Comparison of ENCODE assay signal across 16 mouse cellular contexts in genomic region chr15:98940816-98941215, GRCm38 (mm10). TPM values are rescaled to one million over a fixed set of nuclear protein-coding genes. Genes with fewer than 3 reads are reported as not detected.
DNase-seq lines count a peak whose midpoint lies in the region; ATAC-seq and TF ChIP-seq lines count a peak whose summit lies in the region.
"Had no signal": no experiment of that assay in that cellular context is flagged by ENCODE, and none has a peak within 500 bp of the region (broad histone marks: within the 10 kb centered on the region; RNA-seq: fewer than 3 reads in every experiment).

No protein-coding gene starts in this region.

- in situ Hi-C loops in Patski (cut with MboI; ENCODE audit: low pct_unique_long_range_greater_than_20kb), result loop anchor here (5.0 kb wide), 1 partner anchor 51 kb away; no protein-coding TSS in a partner anchor

- H3K9ac ChIP-seq in hindbrain, embryonic 16.5 days (ENCODE audit: low read depth, low read length), result no peak overlapping the region; the same call in 1 of the 2 replicates
- no peak overlapping the region for H3K9ac ChIP-seq in hindbrain, embryonic 12.5 days
- H3K9ac ChIP-seq in forebrain, embryonic 13.5 days, result peak overlapping the region; percentile 40; the same call in 1 of the 2 replicates
- H3K9ac ChIP-seq: heart, embryonic 13.5 days; kidney, embryonic 15.5 days; liver, embryonic 15.5 days had no signal

- peaks cover 2% of the 10 kb centered on the region for H3K4me1 ChIP-seq in hindbrain, embryonic 16.5 days (ENCODE audit: control insufficient read depth, insufficient read depth, low read depth, low read length)
- H3K4me1 ChIP-seq in hindbrain, embryonic 12.5 days, result peaks cover 2% of the 10 kb centered on the region
- H3K4me1 ChIP-seq in forebrain, embryonic 13.5 days, result peaks cover 6% of the 10 kb centered on the region
- H3K4me1 ChIP-seq in thymus, adult 2 months (replicated peaks; ENCODE audit: control insufficient read depth, insufficient read depth, low read length), result peaks cover 7% of the 10 kb centered on the region

- CTCF ChIA-PET in Patski (lab: Charles Lee), result interaction anchor here (1.0 to 3.6 kb wide), 3 partner anchors 13 to 52 kb away, joined by 4 to 13 read pairs (median 5); partner anchors contain the start of genes Gm49450 and Tuba1a

- no peaks in the 10 kb centered on the region for H3K36me3 ChIP-seq in hindbrain, embryonic 16.5 days (ENCODE audit: control insufficient read depth, insufficient read depth, low read length)
- no peaks in the 10 kb centered on the region for H3K36me3 ChIP-seq in hindbrain, embryonic 12.5 days
- H3K36me3 ChIP-seq in forebrain, embryonic 13.5 days (ENCODE audit: poor library complexity, severe bottlenecking), result peaks cover 7% of the 10 kb centered on the region; the same call in 1 of the 2 replicates
- no peaks in the 10 kb centered on the region for H3K36me3 ChIP-seq in thymus, adult 2 months (ENCODE audit: control insufficient read depth, insufficient read depth, low read length)
- H3K36me3 ChIP-seq: heart, embryonic 13.5 days; kidney, embryonic 15.5 days; liver, embryonic 15.5 days had no signal

- H3K9me3 ChIP-seq in hindbrain, embryonic 16.5 days (ENCODE audit: control insufficient read depth, low read length), result no peaks in the 10 kb centered on the region
- no peaks in the 10 kb centered on the region for H3K9me3 ChIP-seq in hindbrain, embryonic 12.5 days (replicated peaks)
- H3K9me3 ChIP-seq in forebrain, embryonic 13.5 days (replicated peaks), result no peaks in the 10 kb centered on the region
- H3K9me3 ChIP-seq: heart, embryonic 13.5 days; kidney, embryonic 15.5 days; liver, embryonic 15.5 days had no signal

- WGBS in hindbrain, embryonic 16.5 days, result 51% methylated on average over 10 of the region's 10 CpGs
- 67% methylated on average over 10 of the region's 10 CpGs for WGBS in hindbrain, embryonic 12.5 days
- 56% methylated on average over 10 of the region's 10 CpGs for WGBS in forebrain, embryonic 13.5 days
- WGBS in thymus, adult 2 months, result 91% methylated on average over 10 of the region's 10 CpGs

- no peaks in the 10 kb centered on the region for H3K27me3 ChIP-seq in hindbrain, embryonic 16.5 days (replicated peaks; ENCODE audit: control insufficient read depth, insufficient read depth, low read length)
- no peaks in the 10 kb centered on the region for H3K27me3 ChIP-seq in hindbrain, embryonic 12.5 days
- no peaks in the 10 kb centered on the region for H3K27me3 ChIP-seq in Patski
- no peaks in the 10 kb centered on the region for H3K27me3 ChIP-seq in forebrain, embryonic 13.5 days
- H3K27me3 ChIP-seq in thymus, adult 2 months (ENCODE audit: control insufficient read depth, insufficient read depth, low read length), result no peaks in the 10 kb centered on the region
- H3K27me3 ChIP-seq: CH12.LX; heart, embryonic 13.5 days; kidney, embryonic 15.5 days; liver, embryonic 15.5 days had no signal

- no peak for TF ChIP-seq POLR2A in thymus, adult 2 months (IDR thresholded peaks at IDR 0.05; ENCODE audit: control insufficient read depth, extremely low read depth, insufficient read depth, low read length, poor library complexity)

- H3K27ac ChIP-seq in hindbrain, embryonic 16.5 days (ENCODE audit: low read depth, low read length), result 0 out of 2 replicates have a peak overlapping the region, but pooled peaks have one; percentile 20
- no peak overlapping the region for H3K27ac ChIP-seq in hindbrain, embryonic 12.5 days
- peak overlapping the region; percentile 40; the same call in 1 of the 2 replicates for H3K27ac ChIP-seq in forebrain, embryonic 13.5 days
- H3K27ac ChIP-seq in thymus, adult 2 months (ENCODE audit: control insufficient read depth, insufficient read depth, low read length), result no peak overlapping the region
- H3K27ac ChIP-seq: heart, embryonic 13.5 days; kidney, embryonic 15.5 days; liver, embryonic 15.5 days had no signal

- no peak for TF ChIP-seq CTCF in Patski (IDR thresholded peaks at IDR 0.05)
- TF ChIP-seq CTCF in thymus, adult 2 months (IDR thresholded peaks at IDR 0.05; ENCODE audit: borderline replicate concordance, control insufficient read depth, extremely low read depth, insufficient read depth, low read length, poor library complexity), result no peak

- POLR2A ChIA-PET in Patski (lab: Charles Lee), result interaction anchor here (0.8 kb wide), 1 partner anchor 53 kb away, joined by 3 read pairs; no protein-coding TSS in a partner anchor

- peak; percentile 68 for DNase-seq in Patski (ENCODE audit: low read depth, low spot score)
- DNase-seq in brain, adult 2 months (ENCODE audit: low read depth, low spot score), result peak; percentile 78
- DNase-seq in layer of hippocampus, adult 8-10 months (ENCODE audit: low spot score in 2 of 2), result no peak
- no peak for DNase-seq in thymus, postnatal 10 days (ENCODE audit: low spot score in 2 of 2)
- DNase-seq in thymus, adult 2 months, result no peak
- DNase-seq: gastrocnemius, postnatal 25 days; right cerebral cortex, postnatal 4 days had no signal

- H3K4me2 ChIP-seq in hindbrain, embryonic 16.5 days (ENCODE audit: low read length), result no peak overlapping the region
- H3K4me2 ChIP-seq in hindbrain, embryonic 12.5 days (replicated peaks), result no peak overlapping the region
- H3K4me2 ChIP-seq in forebrain, embryonic 13.5 days, result no peak overlapping the region
- H3K4me2 ChIP-seq: heart, embryonic 13.5 days; kidney, embryonic 15.5 days; liver, embryonic 15.5 days had no signal

- 0 out of 2 replicates have a peak, but pooled peaks have one; percentile 50 for ATAC-seq in hindbrain, embryonic 16.5 days
- no peak for ATAC-seq in hindbrain, embryonic 12.5 days (ENCODE audit: low FRiP score)
- peak; percentile 61 for ATAC-seq in Patski
- no peak for ATAC-seq in forebrain, embryonic 13.5 days

- H3K4me3 ChIP-seq in hindbrain, embryonic 16.5 days (ENCODE audit: low read length), result no peak overlapping the region
- H3K4me3 ChIP-seq in hindbrain, embryonic 12.5 days, result no peak overlapping the region
- H3K4me3 ChIP-seq in forebrain, embryonic 13.5 days, result no peak overlapping the region
- H3K4me3 ChIP-seq in thymus, adult 2 months (ENCODE audit: control insufficient read depth, insufficient read depth, low read length), result no peak overlapping the region
- H3K4me3 ChIP-seq: heart, embryonic 13.5 days; kidney, embryonic 15.5 days; liver, embryonic 15.5 days had no signal

RNA-seq across cellular contexts. Expression of gene Tuba1b, which starts 6.5 kb away (rescaled TPM):
- 1,672 and 1,683 TPM in 2 replicates for polyA plus RNA-seq in hindbrain, embryonic 16.5 days (2015; fragmentation: Nextera tagmentation; extraction: Ambion mirVana)
- 1,219 and 1,243 TPM in 2 replicates for polyA plus RNA-seq in hindbrain, embryonic 12.5 days (2016; fragmentation: Nextera tagmentation; extraction: Ambion mirVana)
- 921 TPM for polyA plus RNA-seq in Patski (2021)
- 1,607 and 1,715 TPM in 2 replicates for polyA plus RNA-seq in forebrain, embryonic 13.5 days (2015; fragmentation: Nextera tagmentation; extraction: Ambion mirVana)
- total RNA-seq in layer of hippocampus, adult 8-10 months (2022), result 100 to 1,000 TPM; 488 to 526 (median 515) TPM
- polyA plus RNA-seq in thymus, adult 2 months (2012; rRNA removed), result 3,866 and 5,106 TPM in 2 replicates

RNA-seq across cellular contexts. Expression of gene Gm49450, which starts 12.5 kb away (rescaled TPM):
- not detected in 2 replicates for polyA plus RNA-seq in hindbrain, embryonic 16.5 days (2015; fragmentation: Nextera tagmentation; extraction: Ambion mirVana)
- not detected in 2 replicates for polyA plus RNA-seq in hindbrain, embryonic 12.5 days (2016; fragmentation: Nextera tagmentation; extraction: Ambion mirVana)
- not detected for polyA plus RNA-seq in Patski (2021)
- polyA plus RNA-seq in forebrain, embryonic 13.5 days (2015; fragmentation: Nextera tagmentation; extraction: Ambion mirVana), result not detected in 2 replicates
- not detected for total RNA-seq in layer of hippocampus, adult 8-10 months (2022)
- polyA plus RNA-seq in thymus, adult 2 months (2012; rRNA removed), result 82.1 and 153 TPM in 2 replicates
- total RNA-seq: gastrocnemius, postnatal 25 days had no signal
- polyA plus RNA-seq: heart, embryonic 13.5 days; kidney, embryonic 15.5 days; limb, embryonic 11.5 days; liver, embryonic 15.5 days; stomach, embryonic 14.5 days had no signal

RNA-seq across cellular contexts. Expression of gene Tuba1a, which starts 12.7 kb away (rescaled TPM):
- 15,480 and 15,543 TPM in 2 replicates for polyA plus RNA-seq in hindbrain, embryonic 16.5 days (2015; fragmentation: Nextera tagmentation; extraction: Ambion mirVana)
- 9,547 and 9,692 TPM in 2 replicates for polyA plus RNA-seq in hindbrain, embryonic 12.5 days (2016; fragmentation: Nextera tagmentation; extraction: Ambion mirVana)
- polyA plus RNA-seq in Patski (2021), result 414 TPM
- 10,586 and 11,102 TPM in 2 replicates for polyA plus RNA-seq in forebrain, embryonic 13.5 days (2015; fragmentation: Nextera tagmentation; extraction: Ambion mirVana)
- 100 to 1,000 TPM; 800 to 882 (median 860) TPM for total RNA-seq in layer of hippocampus, adult 8-10 months (2022)
- polyA plus RNA-seq in thymus, adult 2 months (2012; rRNA removed), result 373 and 432 TPM in 2 replicates

RNA-seq across cellular contexts. Expression of gene Lmbr1l, which starts 22.8 kb away (rescaled TPM):
- 25.9 and 27.0 TPM in 2 replicates for polyA plus RNA-seq in hindbrain, embryonic 16.5 days (2015; fragmentation: Nextera tagmentation; extraction: Ambion mirVana)
- 38.4 and 39.2 TPM in 2 replicates for polyA plus RNA-seq in hindbrain, embryonic 12.5 days (2016; fragmentation: Nextera tagmentation; extraction: Ambion mirVana)
- 26.9 TPM for polyA plus RNA-seq in Patski (2021)
- polyA plus RNA-seq in forebrain, embryonic 13.5 days (2015; fragmentation: Nextera tagmentation; extraction: Ambion mirVana), result 39.8 and 47.1 TPM in 2 replicates
- 10 to 100 TPM; 17.9 to 21.8 (median 19.6) TPM for total RNA-seq in layer of hippocampus, adult 8-10 months (2022)
- 390 and 404 TPM in 2 replicates for polyA plus RNA-seq in thymus, adult 2 months (2012; rRNA removed)

RNA-seq across cellular contexts. Expression of gene Dhh, which starts 42.5 kb away (rescaled TPM):
- 1.3 and 2.1 TPM in 2 replicates for polyA plus RNA-seq in hindbrain, embryonic 16.5 days (2015; fragmentation: Nextera tagmentation; extraction: Ambion mirVana)
- 0.84 and 1.1 TPM in 2 replicates for polyA plus RNA-seq in hindbrain, embryonic 12.5 days (2016; fragmentation: Nextera tagmentation; extraction: Ambion mirVana)
- not detected for polyA plus RNA-seq in Patski (2021)
- 0.22 and 0.28 TPM in 2 replicates for polyA plus RNA-seq in forebrain, embryonic 13.5 days (2015; fragmentation: Nextera tagmentation; extraction: Ambion mirVana)
- total RNA-seq in layer of hippocampus, adult 8-10 months (2022), result under 1 TPM in 3 of 4 experiments, not detected in 1; 0.18 to 0.34 (median 0.23) TPM
- 1.1 and 2.6 TPM in 2 replicates for polyA plus RNA-seq in thymus, adult 2 months (2012; rRNA removed)
- total RNA-seq: CH12.LX had no signal

Comparison
In these comparisons a context has a peak if more than half of its experiments do, and no peak if none do; other contexts are left out.
1. ATAC-seq: peak in hindbrain, embryonic 16.5 days (single experiment) and Patski (single experiment); none in hindbrain, embryonic 12.5 days (single experiment) and forebrain, embryonic 13.5 days (single experiment).
2. H3K27ac ChIP-seq: peak in hindbrain, embryonic 16.5 days (single experiment) and forebrain, embryonic 13.5 days (single experiment); none in hindbrain, embryonic 12.5 days (single experiment) and thymus, adult 2 months (single experiment).
3. DNase-seq: peak in Patski (single experiment) and brain, adult 2 months (single experiment); none in layer of hippocampus, adult 8-10 months (0 of 2), thymus, postnatal 10 days (0 of 2) and thymus, adult 2 months (single experiment).
4. RNA of gene Gm49450, which starts 12.5 kb away (polyA plus RNA-seq): 82.1 to 153 TPM in thymus, adult 2 months; not detected in hindbrain, embryonic 16.5 days, not detected in hindbrain, embryonic 12.5 days, not detected in Patski (single experiment) and not detected in forebrain, embryonic 13.5 days; every median in the first group is over 10 times any median in the second.
5. RNA of gene Tuba1a, which starts 12.7 kb away (polyA plus RNA-seq): 15,480 to 15,543 TPM in hindbrain, embryonic 16.5 days, 10,586 to 11,102 TPM in forebrain, embryonic 13.5 days and 9,547 to 9,692 TPM in hindbrain, embryonic 12.5 days; 373 to 432 TPM in thymus, adult 2 months and 414 TPM in Patski (single experiment); every median in the first group is over 10 times any median in the second.